11 mouse cellular contexts compared by ENCODE assay signal in the genomic region with DNA sequence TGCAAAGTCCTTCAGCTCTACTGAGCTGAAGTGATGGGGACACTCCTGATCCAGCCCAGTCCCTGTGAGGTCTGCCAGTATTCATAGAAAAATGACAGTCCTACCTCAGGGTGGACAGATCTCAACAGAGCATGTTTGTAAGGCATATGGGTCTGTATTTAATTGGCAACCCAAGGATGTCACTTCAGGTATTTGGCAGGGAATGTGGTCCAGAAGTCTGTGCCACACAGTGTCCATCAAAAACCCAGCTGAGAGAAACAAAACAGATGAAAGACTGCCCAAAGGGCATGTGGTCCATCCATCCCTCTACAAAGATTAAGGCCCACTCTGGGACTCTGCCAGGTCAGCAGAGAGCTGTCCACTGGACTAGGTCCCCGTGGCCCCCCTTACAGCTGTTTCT.
"Had no signal": no experiment of that assay in that cellular context is flagged by ENCODE, and none has a peak within 500 bp of the region (broad histone marks: within the 10 kb centered on the region; RNA-seq: fewer than 3 reads in every experiment).

No protein-coding gene starts in this region.

- H3K4me1 ChIP-seq: liver, embryonic 13.5 days; lung, embryonic 15.5 days; midbrain, embryonic 12.5 days had no signal

- H3K27me3 ChIP-seq: liver, embryonic 13.5 days; lung, embryonic 15.5 days had no signal

- H3K4me3 ChIP-seq: limb, embryonic 12.5 days; liver, embryonic 13.5 days; lung, embryonic 15.5 days; midbrain, embryonic 12.5 days had no signal

- H3K36me3 ChIP-seq: limb, embryonic 12.5 days; liver, embryonic 13.5 days; lung, embryonic 15.5 days; midbrain, embryonic 12.5 days had no signal

- H3K27ac ChIP-seq: limb, embryonic 12.5 days; liver, embryonic 13.5 days; lung, embryonic 15.5 days; midbrain, embryonic 12.5 days had no signal

- H3K9me3 ChIP-seq: limb, embryonic 12.5 days; liver, embryonic 13.5 days; lung, embryonic 15.5 days; midbrain, embryonic 12.5 days had no signal

- ATAC-seq: liver, postnatal 0 days; midbrain, embryonic 16.5 days had no signal

- H3K4me2 ChIP-seq: limb, embryonic 12.5 days; liver, embryonic 13.5 days; lung, embryonic 15.5 days; midbrain, embryonic 12.5 days had no signal

- H3K9ac ChIP-seq: limb, embryonic 12.5 days; liver, embryonic 13.5 days; liver, postnatal 0 days; lung, embryonic 15.5 days; midbrain, embryonic 12.5 days had no signal

- DNase-seq: kidney, postnatal 10 days; kidney, postnatal 4 days; liver; liver, embryonic 13.5 days; liver, postnatal 0 days; right cerebral cortex, postnatal 25 days; thymus, postnatal 36 days had no signal
